Mouse (Mus musculus): Measurements from ENCODE around the gene Prr14.
A peak's percentile ranks its signal among the peaks of the same experiment; 100 is the strongest.

The Prr14 gene

DNA sequence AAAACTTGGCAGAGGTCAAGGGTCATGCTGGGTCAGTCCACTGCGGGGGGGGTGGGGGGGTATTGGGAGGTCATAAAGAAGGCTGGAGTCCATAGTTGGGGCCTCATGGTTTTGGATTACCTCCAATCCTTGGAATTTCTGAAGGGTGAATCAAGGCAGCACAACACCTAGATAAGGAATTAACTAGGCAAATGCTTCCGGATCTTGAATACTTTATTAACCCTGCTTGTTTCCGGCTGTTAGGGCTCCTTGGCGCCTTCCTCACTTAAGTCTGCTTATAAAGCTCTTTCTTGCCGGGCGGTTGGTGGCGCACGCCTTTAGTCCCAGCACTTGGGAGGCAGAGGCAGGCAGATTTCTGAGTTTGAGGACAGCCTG is 53.6 kb downstream of the Prr14 start:
- peak; percentile 29 for DNase-seq

DNA sequence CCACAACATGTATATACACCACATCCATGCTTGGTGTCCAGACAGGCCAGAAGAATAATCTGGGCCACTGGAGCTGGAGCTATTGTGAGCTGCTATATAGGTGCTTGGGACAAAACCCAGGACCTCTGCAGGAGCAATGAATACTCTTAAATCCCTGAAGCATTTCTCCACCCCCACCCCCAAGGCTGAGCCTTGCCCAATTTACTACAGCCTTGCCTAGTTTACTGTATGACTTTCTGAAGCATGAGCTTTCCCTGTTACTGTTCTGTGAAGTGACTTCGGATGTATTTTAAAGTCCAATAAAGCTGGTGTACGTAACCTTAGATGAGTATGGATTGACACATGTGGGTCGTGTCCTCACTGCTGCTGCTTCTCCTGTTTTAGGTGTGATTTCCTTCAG is 54.4 kb downstream of the Prr14 start:
- DNase-seq, result no peak

DNA sequence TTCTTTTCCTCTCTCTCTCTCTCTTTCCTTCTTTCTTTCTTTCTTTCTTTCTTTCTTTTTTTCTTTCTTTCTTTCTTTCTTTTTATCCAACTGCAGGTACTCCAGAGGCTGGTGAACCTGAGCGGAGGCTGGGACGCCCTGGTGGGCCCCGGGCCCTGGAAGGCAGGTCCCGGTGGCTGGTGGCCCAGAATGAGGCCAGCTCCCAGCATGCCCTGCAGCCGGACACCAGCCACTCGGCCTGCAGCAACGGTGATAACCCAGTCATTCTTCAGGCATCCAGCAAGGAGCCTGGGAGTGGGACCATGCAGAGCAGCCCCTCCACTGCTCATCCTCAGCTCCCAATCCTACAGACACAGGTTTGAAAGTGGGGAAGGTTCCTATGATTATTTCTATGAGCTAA is 56.4 kb downstream of the Prr14 start:
- DNase-seq, result peak; percentile 21

DNA sequence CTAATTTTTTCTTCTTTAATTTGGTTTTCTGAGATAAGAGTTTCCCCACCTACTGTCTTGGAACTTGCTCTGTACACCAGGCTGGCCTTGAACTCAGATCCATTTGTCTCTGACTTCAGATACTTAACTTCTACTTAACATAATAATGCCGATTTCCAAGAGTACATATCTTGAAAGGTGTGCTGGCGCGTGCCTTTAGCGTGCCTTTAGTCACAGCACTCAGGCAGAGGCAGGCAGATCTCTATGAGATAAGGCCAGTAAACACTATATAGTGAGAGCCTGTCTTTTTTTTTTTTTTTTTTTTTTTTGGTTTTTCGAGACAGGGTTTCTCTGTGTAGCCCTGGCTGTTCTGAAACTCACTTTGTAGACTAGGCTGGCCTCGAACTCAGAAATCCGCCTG is 56.9 kb downstream of the Prr14 start:
- DNase-seq, result no peak

DNA sequence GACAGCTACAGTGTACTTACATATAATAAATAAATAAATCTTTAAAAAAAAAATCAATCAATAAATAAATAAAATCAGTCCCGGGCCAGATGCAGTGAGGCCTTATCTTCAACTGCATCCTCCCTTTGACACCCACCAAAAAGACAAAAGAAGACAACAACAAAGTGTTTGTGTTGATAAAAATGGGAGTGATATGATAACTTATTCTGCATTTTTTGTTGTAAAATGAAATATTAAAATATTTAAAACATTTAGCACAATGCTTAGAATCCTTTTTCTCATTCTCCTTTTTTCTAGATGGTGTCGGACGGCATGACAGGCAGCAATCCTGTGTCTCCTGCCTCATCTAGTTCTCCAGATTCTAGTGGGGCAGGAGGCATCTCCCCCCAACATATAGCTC is 59.9 kb downstream of the Prr14 start, which contains the start of gene Gm42715:
TSS of gene Gm42715 (plus strand) at position 301 of the 400 bp plus-strand sequence.
- no peak for DNase-seq

Measured in cerebellum, adult 8-10 months (tissue).